Mouse (Mus musculus): Measurements from ENCODE around the gene Ppp1r16b.

Ppp1r16b gene

DNA sequence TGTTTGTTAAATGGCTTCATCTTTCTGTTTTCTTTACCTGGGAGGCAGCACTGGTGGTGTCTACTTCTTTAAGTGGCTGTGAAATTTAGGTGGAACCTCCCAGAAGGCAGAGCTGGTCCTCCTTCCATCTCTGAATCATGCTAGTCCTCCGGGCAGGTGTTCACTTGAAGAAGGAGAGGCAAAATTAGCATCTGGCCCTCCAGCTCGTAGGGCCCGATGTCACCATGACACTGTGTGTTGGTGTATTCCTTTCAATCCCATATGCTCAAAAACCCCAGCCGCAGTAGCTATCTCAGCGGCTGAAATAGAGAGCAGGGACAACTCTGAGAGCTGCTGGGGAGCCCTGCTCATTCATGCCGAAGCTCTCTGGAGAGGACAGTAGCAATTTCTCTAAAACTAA lies 27.0 kb downstream of the Ppp1r16b start:
- no peak for DNase-seq (ENCODE audit: low spot score)

DNA sequence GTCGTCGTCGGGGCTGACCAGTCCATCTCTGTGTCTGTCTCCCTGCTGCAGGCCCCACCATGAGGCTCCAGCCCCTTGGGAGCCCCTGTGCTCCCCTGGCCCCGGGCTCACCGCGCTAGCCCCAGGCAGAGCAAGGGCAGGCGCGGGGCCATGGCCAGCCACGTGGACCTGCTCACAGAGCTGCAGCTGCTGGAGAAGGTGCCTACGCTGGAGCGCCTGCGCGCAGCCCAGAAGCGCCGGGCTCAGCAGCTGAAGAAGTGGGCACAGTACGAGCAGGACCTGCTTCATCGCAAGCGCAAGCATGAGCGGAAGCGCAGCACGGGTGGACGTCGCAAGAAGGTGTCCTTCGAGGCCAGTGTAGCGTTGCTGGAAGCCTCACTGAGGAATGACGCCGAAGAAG lies 30.6 kb downstream of the Ppp1r16b start:
- no peak for DNase-seq (ENCODE audit: low spot score)

DNA sequence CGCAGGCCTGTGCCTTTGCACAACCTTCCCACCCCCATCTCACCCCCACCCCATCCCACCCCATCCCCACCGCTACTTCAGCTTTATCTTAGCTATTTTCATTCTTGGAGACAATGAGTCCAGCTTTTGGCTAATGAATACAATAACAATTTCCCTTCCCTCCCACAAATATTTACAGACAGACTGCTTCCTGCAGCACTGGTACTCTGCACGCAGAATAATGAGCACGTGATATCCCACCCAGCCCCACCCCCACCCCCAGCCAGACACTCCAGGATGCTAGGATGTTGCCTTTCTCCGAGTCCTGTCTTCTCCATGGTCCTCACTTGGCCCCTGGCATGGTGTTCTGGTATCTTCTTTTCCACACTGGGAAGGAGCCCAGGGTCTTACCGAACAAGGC lies 31.3 kb downstream of the Ppp1r16b start:
- no peak for DNase-seq (ENCODE audit: low spot score)

DNA sequence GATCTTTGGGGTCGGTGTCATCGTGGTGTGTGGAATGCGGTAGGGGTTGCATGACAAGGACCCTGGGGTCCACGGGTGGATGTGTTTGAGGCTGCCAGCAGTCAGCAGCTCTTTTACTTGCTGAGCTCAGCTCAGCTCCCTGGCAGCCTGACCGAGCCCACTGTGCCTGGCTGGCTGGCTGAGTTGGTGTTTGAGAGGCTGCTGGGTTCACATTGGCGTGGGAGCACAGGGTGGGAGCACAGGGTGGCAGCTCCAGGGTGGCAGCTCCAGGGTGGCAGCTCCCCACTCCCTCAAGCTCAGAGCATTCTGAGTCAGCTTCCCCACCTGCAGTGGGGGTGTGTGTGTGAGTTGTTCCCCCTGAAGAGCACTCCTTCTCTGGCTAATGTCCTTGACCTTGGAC lies 34.7 kb downstream of the Ppp1r16b start:
- DNase-seq (ENCODE audit: low spot score): no peak

DNA sequence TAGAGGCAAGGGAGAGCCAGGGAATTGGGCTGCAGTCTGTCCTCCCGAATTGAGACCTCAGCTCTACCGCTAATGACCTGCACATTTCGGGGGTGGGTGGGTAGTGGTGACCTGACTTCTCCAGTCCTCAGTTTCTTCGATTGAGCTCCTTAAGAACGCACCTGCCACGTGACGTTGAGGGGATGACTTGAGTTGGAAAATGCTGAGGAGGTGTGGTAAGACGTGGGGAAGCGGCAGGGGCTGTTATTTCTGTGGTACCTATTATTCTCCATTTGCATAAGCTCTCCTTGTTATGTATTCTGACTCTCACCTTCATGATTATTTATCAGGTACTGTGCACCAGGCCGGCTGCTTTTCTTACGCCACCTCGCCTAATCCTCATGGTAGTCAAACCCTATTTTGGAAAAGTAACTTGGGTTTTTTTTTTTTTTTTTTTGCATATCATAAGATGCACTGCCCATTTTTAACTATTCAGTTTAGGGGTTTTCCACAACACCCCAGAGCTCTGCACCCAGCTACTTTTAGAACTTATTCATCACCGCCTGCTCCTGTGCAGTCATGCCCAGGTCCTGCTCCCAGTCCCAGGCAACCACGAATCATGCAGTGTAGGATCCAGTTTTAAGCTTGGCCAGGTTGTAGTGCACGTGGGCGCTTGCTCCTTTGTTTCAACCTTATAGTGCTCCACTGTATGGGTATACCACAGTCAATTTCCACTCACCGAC lies 35.5 kb downstream of the Ppp1r16b start:
- DNase-seq (ENCODE audit: low spot score): no peak

DNA sequence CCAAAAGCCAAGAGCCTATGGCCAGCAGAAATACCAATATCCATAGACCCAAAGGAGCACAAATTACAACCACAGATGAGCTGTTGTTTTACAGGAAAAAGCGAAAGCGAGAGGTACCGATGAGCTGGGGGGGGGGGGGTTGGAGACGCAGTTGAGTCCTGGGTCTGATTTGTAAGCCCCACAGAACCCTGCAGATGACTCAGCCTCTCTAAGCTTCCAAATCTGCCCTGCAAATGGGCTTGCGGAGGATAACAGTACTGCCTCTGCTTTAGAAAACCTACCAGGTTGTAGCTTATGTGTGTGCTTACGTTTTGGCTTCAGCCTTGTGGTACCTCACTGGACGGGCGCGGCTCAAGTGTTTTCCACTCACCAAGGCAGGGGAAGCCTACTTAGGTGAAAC lies 36.3 kb downstream of the Ppp1r16b start:
- no peak for DNase-seq (ENCODE audit: low spot score)

DNA sequence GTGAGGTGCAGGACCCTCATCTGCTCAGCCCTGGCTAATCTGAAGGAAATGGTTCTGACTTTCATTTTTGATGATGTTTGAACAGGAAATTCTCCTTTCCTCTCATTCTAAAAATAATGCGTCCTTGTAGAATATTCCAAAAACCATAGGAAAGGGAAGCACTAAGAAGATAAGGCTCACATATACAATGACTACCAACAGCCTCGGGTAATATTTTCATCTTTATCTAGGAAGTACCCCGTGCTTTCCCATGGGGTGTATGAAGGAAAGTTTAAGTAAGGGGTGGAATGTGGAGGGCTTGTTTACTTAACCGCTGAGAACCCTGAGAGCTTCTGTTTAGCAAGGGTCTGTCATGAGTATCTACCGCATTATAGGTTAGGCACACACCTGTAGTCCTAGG lies 37.0 kb downstream of the Ppp1r16b start:
- no peak for DNase-seq (ENCODE audit: low spot score)

DNA sequence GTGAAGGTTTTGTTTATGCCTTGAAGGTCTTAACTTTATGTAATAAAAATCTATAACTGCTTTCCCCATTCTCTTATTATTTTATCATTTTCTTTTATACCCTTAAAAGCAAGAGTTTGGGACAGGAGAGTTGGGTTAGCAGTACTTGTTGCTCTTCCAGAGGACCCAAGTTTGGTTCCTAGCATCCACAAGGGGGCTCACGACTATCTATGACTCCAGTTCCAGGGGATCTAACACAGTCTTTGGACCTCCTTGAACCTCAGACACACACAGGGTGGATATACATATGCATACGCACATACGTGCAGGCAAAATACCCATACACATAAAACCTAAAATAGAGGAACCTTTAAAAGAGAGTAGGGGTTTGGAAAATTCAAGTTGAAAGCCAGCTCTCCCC lies 39.5 kb downstream of the Ppp1r16b start:
- no peak for DNase-seq (ENCODE audit: low spot score)

DNA sequence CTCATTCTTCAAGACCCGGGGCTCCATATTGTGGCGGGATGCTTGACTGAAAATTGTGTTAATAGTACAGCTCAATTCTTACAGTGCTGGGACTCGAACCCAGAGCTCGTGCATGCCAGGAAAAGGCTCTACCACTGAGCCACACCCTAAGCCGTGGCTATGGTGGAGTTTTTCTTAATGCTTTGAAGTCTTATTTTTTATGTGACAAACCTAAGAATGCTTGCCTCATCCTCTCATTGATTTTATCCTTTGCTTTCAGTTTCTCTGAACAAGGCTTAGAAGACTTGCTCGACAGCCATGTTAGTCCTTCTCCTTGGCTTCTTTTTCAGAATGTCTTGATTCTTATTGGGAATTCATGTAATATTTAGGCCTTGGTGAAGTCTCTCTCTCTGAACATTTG lies 40.3 kb downstream of the Ppp1r16b start:
- DNase-seq (ENCODE audit: low spot score): no peak

DNA sequence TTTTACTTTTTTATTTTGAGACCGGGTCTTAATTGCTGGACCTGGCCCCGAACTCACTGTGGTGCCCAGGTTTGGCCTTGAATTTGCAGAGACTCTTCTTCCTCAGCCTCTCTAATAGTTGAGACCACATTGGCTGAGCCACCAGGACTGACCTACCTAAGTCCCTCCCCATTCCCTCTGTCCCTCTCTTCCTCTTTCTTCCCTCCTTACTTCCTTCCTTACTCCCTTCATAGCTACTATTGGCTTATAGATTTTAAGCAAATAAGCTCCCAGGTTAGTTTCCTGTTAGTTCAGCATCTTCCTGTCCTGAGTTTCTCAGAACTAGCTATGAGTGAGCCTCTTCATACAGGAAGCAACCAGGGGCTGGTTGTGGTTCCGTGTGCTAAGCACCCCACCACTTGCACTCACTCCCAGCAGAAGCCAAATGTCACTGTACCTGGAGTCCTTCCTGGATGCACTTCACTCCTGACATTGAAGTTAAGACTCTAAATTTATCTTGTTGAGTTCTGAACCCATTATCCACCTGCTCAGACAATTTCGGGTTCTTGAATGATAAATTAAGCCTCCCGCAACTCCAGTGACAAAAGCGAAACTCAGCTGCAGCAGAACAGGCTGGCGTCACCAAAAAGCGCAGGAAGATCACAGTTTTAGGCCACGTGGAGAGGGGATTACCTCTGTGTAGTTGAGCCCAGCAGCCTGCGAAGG lies 41.7 kb downstream of the Ppp1r16b start:
- DNase-seq (ENCODE audit: low spot score): no peak

DNA sequence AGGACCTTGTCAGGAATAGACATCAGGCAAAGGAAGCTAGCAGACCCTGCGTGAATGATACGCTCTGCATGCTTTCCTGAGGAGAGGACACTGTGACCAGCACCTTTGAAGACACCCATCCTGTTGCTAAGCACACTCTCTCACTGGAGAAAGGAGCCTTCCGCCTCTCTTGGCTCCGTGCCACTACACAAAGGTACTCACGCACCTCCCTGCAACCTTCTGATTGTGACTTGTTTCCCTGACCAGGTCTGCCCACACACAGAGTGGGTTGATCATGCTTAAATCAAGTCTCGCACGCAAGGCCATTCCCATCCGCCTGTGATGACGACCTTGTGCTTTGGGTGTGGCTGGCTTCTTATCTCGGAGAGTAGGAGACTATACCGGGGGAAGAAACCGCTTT lies 42.9 kb downstream of the Ppp1r16b start:
- DNase-seq (ENCODE audit: low spot score): no peak

DNA sequence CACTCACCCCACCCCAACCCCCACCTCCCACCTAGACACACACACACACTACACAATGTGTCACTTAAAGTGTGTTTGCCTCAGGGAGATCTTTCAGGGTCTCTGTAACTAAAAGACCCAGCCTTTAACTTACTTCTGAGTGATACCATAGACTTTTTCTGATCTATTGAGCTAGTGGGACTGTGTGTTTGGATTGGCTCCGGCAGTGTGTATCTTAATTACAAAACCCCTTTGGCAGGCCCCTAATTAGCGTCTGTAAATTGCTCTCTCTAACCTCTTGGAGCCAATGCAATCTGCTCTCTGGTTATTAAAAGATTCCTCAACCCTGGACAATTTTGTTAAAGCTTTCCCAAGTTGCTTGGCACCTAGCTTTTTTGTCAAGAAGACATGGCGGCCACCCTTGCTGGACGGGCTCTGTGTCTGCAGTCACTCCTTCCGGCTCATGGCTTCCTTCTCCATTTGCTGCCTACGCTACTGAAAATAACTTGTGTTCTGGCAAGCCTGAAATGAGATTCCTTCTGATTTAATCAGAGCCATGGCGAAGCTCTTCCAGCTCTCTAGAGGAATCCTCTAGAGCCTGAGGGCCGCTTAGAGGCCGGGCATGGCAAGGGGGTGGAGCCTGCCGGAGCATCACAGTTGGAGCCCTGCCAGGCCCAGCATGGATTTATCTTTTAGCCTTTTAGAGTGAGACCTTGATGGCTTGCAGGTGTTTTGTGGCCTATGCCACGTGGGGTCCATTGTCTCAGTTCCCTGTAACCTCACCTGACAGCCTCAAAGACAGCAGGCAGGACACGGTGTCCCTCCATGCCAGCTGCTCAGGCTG lies 46.9 kb downstream of the Ppp1r16b start:
- DNase-seq (ENCODE audit: low spot score): no peak

DNA sequence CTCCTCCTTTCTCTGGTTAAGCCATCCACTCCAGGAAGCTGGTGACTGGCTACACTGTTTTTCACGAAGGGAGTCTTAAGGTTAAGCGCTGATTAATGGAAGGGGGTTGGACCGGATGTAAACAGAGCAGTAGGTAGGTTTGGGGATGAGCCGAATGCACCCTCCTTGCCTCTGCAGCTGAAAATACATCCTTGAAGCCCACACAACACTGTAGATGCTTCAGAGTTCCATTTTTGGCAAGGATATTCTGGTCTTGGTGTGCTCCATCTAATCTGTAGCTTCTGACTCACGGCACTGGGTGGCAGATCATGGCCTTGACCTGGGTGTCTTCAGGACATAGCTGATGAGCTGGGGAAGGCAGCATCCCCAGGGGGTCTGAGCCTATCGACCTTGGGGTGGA lies 49.6 kb downstream of the Ppp1r16b start:
- no peak for DNase-seq (ENCODE audit: low spot score)

DNA sequence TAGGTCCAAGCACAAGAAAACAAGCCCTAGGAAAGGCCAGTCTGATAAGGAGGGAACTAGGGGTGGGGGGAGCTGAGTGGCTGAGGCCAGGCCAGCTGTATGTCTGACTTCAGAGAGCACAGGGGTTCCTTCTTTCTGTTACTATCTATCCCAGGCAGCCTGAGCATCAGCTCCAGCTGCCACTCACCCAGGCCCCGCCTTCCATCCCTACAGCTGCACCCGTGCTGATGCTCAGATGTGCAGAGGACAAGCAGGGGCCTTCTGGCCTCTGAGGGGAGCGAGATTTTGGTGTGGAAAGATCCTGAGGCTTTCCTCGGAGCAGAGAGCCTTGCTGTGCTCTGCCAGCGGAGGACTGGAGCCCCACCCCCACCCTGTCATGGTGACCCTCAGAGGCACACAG lies 50.9 kb downstream of the Ppp1r16b start:
- DNase-seq (ENCODE audit: low spot score): no peak

DNA sequence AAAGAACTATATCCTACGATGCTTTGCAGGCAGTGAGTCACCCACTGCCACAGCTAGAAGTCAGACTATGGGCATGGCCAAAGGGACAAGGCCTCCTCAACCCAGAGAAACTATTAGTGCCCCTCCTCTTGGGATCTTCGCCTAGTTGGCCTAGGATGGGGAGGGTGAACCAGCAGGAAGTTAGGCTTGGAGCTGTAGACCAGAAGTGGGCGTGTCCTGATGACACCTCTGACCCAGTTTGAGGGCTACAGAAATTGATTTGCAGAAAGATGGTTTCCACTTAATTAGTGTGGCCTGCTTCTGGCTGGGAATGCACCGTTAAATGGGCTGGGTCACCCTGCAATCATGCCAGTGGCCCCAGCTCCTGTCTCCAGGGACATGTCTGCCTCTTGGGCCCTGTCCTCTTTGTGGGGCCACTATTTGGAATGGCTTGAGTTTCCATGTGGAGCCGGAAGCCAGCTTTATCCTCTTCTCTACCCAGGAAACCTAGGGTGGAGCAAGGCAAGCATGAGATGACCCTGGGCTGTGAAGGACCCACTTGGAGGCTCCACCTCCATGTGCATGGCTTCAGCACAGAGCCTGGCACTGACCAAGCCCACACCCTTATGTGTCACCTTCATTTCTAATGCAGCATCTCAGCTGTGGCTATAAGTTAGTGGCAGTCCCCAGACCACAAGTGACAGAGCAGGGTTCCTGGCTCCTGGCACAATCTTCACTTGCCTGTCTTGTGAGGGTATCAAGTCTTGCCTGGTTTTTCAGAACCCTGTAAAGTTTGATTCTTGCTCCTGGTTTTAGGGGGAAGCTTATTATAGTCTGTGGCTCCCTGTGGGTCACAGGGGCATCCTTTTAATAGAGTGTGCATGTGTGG lies 52.6 kb downstream of the Ppp1r16b start:
- no peak for DNase-seq (ENCODE audit: low spot score)

DNA sequence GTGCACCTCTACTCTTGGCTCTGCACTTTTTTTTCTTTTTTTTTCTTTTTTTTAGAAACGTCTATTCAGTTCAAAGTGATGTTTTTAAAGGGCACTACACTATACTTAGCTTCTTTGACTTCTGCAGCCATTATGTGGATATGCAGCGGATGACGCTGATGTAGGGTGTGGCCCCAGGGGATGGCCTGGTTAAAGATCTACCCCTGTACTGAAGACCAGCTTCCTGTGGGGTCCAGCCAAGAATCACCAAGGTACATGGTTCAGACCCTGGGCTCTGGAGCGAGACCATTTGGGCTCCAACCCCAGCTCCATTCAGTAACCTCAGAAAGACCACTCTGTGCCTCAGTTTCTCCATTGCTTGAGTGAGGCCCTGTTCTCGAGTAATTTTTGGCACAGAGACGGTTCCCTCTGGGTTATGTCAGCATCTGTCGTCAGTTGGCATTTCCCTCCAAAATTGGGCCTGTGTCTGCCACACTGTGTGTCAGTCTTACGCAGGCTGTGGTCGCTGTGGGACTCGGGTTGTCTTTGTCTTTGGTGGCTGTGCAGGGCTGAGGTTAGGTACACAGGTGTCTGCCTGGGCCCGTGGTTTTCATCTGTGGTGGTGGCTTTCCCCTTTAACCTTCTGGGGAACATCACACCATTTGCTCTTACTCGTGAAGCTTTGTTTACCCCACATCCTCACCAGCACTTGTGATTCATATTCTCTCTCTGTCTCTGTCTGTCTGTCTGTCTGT lies 53.8 kb downstream of the Ppp1r16b start:
- DNase-seq (ENCODE audit: low spot score): no peak

DNA sequence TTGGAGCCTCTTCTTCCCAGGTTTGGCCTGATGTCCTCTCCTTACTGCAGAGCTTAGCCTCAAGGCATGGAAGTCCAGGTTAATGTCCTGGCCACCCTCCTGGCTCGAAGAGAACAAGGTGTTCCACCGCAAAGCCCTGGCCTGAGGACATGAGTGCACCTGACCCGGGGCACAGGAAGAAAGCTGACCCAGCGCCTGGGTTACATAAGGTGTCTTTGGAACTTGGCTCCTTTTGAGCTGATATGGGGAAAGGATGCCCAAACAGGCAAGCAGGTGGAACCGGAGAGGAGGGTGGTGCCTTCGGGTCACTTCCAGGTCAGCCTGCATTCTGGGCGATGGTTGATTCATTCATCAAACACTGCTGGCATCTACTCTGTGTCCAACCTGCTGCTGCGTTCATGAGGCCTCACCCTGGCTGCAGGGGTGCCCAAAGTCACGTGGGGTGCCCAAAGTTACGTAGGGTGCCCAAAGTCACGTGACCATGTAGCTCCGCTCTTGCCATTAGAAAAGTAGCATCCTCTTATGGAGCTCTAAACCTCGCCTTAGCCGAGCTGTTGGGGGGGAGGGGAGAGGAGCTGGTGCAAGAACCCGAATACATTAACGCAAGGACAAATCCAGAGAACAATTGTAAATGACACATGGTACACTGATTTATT lies 55.6 kb downstream of the Ppp1r16b start:
- no peak for DNase-seq (ENCODE audit: low spot score)

DNA sequence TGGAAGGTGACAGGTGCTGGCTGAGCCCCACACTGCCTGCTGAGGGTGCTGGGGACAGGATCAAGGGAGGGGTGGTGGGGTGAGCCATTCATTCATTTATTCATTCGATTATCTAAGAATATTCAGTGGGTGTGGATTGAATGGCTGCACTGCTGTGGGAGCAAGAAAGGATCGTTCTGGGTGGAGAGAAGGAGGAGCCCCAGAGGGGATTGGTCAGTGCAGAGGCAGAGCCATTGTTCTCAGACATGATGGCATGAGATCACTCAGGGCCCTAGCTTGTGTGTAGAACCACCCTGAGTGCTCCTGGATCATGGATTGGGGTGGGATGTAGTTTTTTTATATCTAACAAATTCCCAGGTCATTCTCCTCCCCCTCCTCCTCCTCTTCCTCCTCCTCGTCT lies 56.3 kb downstream of the Ppp1r16b start:
- DNase-seq (ENCODE audit: low spot score): no peak

DNA sequence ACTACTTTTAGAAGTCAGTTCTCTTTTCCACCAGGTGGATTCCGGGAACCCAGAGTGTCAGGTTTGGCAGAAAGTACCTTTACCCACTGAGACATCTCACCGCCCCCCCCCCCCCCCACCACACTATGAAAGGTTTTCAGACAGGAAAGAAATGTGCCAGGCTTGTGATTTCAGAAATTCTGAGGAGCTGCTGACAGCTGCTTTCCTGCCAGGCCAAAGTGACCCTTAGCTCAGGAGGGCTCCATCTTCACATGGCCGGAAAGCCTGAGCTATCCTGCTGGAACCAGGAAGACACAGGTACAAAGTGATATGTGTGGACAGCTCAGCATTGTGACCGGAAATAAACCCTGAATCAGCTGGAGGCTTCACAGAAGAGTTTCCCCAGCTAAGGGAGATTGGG lies 56.9 kb downstream of the Ppp1r16b start:
- DNase-seq (ENCODE audit: low spot score): no peak

DNA sequence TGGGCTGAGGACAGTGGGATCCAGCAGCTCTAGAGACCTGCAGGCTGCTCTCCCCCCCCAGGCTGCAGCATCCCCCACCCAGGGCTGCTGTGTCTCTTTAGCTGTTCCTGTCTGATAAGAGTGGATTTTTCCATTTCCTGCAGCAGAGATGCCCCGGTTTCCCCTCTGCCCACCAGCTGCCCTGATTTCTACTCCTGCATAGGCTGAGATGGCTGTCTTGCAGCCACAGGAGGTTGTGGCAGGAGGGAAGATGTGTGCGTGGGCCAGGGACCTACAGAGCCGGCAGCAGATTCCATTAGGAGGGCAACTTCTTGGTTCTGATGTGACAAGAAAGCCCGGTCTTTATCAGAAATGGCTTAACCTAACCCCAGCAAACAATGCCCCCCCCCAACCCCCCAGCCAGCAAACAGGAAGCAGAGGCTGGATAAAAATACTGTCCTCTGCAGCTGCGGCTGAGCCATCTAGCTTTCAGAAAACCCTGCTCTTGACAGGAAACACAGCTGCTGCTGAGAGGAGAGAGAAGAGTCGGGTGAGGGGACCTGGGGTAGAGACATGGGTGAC lies 57.9 kb downstream of the Ppp1r16b start:
- DNase-seq (ENCODE audit: low spot score): no peak

DNA sequence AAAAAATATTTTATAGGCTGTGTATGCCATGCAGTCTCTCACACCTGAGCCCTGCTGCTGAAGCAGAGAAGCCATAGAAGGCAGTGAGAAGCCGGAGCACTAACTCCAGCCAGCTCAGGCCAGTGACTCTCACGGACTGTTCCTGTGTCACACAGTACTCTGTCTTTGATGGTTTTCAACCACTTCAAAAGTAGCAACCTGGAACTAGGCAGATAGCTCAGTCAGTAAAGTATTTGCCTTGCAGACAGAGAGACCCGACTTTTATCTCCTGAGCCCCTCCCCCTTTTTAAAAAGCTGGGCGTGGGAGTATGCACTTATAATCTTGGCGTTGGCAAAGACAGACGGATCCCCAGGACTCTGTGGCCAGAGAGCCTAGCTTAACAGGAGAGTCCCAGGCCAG lies 58.6 kb downstream of the Ppp1r16b start:
- DNase-seq (ENCODE audit: low spot score): no peak

Measured in urinary bladder, postnatal 25 days (tissue).